Mouse (Mus musculus) intestine, embryonic 15.5 days (tissue): ENCODE results near the gene Sspn. TPM values are rescaled to one million over a fixed set of nuclear protein-coding genes. Genes with fewer than 3 reads are reported as not detected.

ENCODE experiments used
- ATAC-seq: fragments of 200-750 bp; cut with Nextera tagmentation; 2 replicates; pipeline ENCODE4 v1.8.0; 2017; ENCODE audit warnings: moderate TSS enrichment, moderate library complexity
- H3K27ac ChIP-seq: fragments of 300-500 bp; sonication (generic); 2 replicates; pipeline ENCODE4 v1.5.1; 2015; ENCODE audit warnings: mild to moderate bottlenecking, inconsistent platforms
- H3K27me3 ChIP-seq: fragments of 300-500 bp; sonication (generic); replicated peaks from 2 replicates; pipeline ENCODE4 v1.6.1; 2015; ENCODE audit warnings: inconsistent platforms
- H3K36me3 ChIP-seq: fragments of 300-500 bp; sonication (generic); 2 replicates; pipeline ENCODE4 v1.6.1; 2015; ENCODE audit warnings: inconsistent platforms
- H3K4me1 ChIP-seq: fragments of 300-500 bp; sonication (generic); replicated peaks from 2 replicates; pipeline ENCODE4 v1.6.1; 2015; ENCODE audit warnings: inconsistent platforms
- H3K4me2 ChIP-seq: fragments of 300-500 bp; sonication (generic); replicated peaks from 2 replicates; pipeline ENCODE4 v1.6.1; 2015; ENCODE audit warnings: mild to moderate bottlenecking, inconsistent platforms
- H3K4me3 ChIP-seq: fragments of 300-500 bp; sonication (generic); replicated peaks from 2 replicates; pipeline ENCODE4 v1.5.1; 2015; ENCODE audit warnings: inconsistent platforms
- H3K9ac ChIP-seq: fragments of 300-500 bp; sonication (generic); 2 replicates; pipeline ENCODE4 v1.6.1; 2015; ENCODE audit warnings: inconsistent platforms
- H3K9me3 ChIP-seq: fragments of 300-500 bp; sonication (generic); 2 replicates; pipeline ENCODE4 v1.6.1; 2016; ENCODE audit warnings: inconsistent platforms
- WGBS: fragments of 180-500 bp; shearing (Covaris S2); methylation state at CpG from one replicate; pipeline ENCODE4 v1.1.7; 2015; 5-methylcytosine and 5-hydroxymethylcytosine counted together
- polyA plus RNA-seq: library from polyadenylated mRNA; unstranded; fragments of >200 nt; fragmentation: Nextera tagmentation; extraction: Ambion mirVana; gene quantifications from 2 replicates; pipeline ENCODE4 v1.2.1, GENCODE M21; 2015

Gene Sspn
- 7.7 and 8.6 TPM in 2 replicates for polyA plus RNA-seq

DNA sequence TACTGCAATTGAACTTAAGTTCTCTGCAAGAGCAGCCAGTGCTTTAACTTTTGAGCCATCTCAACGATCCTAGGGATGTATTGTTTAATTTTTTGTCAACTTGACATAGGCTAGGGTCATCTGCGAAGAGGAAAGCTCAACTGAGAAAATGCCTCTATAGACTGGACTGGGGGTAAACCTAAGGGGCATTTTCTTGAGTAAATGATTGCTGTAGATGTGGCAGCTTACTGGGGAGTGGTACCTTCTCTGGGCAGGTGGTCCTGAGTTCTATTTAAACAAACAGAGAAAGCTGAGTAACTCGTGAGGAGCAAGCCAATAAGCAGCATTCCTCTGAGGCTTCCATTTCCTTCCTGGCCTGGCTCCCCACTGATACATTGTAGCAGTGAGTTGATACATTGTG is at the start of gene Sspn:
TSS of gene Sspn (plus strand) at position 301 of the 400 bp plus-strand sequence.
- no peak for ATAC-seq
- H3K4me3 ChIP-seq = no peak within 1 kb of the TSS
- H3K4me1 ChIP-seq = peaks cover 9% of the 10 kb centered on the region
- H3K9me3 ChIP-seq = no peaks in the 10 kb centered on the region
- H3K36me3 ChIP-seq = no peaks in the 10 kb centered on the region
- H3K9ac ChIP-seq = no peak within 1 kb of the TSS
- H3K27ac ChIP-seq = no peak within 1 kb of the TSS
- WGBS = 65% methylated on average over 3 of the region's 3 CpGs
- H3K4me2 ChIP-seq = no peak within 1 kb of the TSS
- H3K27me3 ChIP-seq = no peaks in the 10 kb centered on the region

- Histone ChIP-seq H3K4me3 (no peak overlapping the region), H3K4me1 (no peaks in the 10 kb centered on the region), H3K9me3 (no peaks in the 10 kb centered on the region), H3K27me3 (no peaks in the 10 kb centered on the region), H3K27ac (no peak overlapping the region), H3K4me2 (no peak overlapping the region), H3K36me3 (no peaks in the 10 kb centered on the region), H3K9ac (no peak overlapping the region)
- ATAC-seq = no peak
- 59% methylated on average over 1 of the region's 1 CpGs for WGBS
Observed at GRCm38 (mm10) chr6:145883010-145883409, 48.4 kb upstream of the Sspn start.

GRCm38 (mm10) chr6:145883668-145884067 is 47.8 kb upstream of the Sspn start:
- no peak overlapping the region for H3K27ac ChIP-seq
- no peaks in the 10 kb centered on the region for H3K4me1 ChIP-seq
- H3K36me3 ChIP-seq = no peaks in the 10 kb centered on the region
- ATAC-seq = no peak
- H3K9me3 ChIP-seq = no peaks in the 10 kb centered on the region
- H3K4me3 ChIP-seq = no peak overlapping the region
- no peak overlapping the region for H3K4me2 ChIP-seq
- 83% methylated on average over 4 of the region's 4 CpGs for WGBS
- H3K27me3 ChIP-seq = no peaks in the 10 kb centered on the region
- no peak overlapping the region for H3K9ac ChIP-seq

- Histone ChIP-seq H3K27ac (no peak overlapping the region), H3K4me2 (no peak overlapping the region), H3K27me3 (no peaks in the 10 kb centered on the region), H3K9ac (no peak overlapping the region), H3K4me1 (no peaks in the 10 kb centered on the region), H3K9me3 (no peaks in the 10 kb centered on the region), H3K4me3 (no peak overlapping the region), H3K36me3 (no peaks in the 10 kb centered on the region)
- ATAC-seq = no peak
- 75% methylated on average over 4 of the region's 4 CpGs for WGBS
Observed at GRCm38 (mm10) chr6:145885069-145885468, 46.4 kb upstream of the Sspn start.

GRCm38 (mm10) chr6:145886277-145886676 is 45.2 kb upstream of the Sspn start:
- no peaks in the 10 kb centered on the region for H3K4me1 ChIP-seq

DNA sequence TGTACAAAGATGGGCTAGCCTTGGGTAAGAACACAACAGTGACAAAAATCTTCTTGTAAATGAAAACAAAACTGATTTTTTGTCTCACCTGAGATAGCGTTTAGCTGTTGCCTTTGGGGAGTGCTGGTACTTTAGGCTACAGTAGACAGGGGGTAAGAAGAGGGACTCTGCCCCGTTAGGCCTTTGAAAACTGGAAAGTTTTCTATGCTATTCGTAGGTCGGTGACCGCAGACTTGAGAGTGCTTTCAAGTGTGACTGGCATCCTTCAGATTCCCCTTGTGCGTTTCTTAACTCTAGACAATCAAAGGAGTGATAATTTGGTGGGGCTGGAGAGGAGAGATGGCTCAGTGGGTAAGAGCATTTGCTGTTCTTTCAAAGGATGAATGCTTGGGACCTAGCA is 43.7 kb upstream of the Sspn start:
- Histone ChIP-seq H3K4me2 (no peak overlapping the region), H3K27ac (no peak overlapping the region), H3K9me3 (no peaks in the 10 kb centered on the region), H3K9ac (no peak overlapping the region), H3K4me3 (no peak overlapping the region), H3K4me1 (no peaks in the 10 kb centered on the region), H3K36me3 (no peaks in the 10 kb centered on the region), H3K27me3 (no peaks in the 10 kb centered on the region)
- 89% methylated on average over 6 of the region's 6 CpGs for WGBS
- ATAC-seq = no peak

More at GRCm38 (mm10) chr6:145886277-145886676, 45.2 kb upstream of the Sspn start:
- WGBS = 68% methylated on average over 8 of the region's 8 CpGs
- H3K27me3 ChIP-seq = no peaks in the 10 kb centered on the region
- H3K9ac ChIP-seq = no peak overlapping the region
- H3K36me3 ChIP-seq = no peaks in the 10 kb centered on the region
- ATAC-seq = no peak
- H3K9me3 ChIP-seq = no peaks in the 10 kb centered on the region
- no peak overlapping the region for H3K4me2 ChIP-seq
- no peak overlapping the region for H3K4me3 ChIP-seq
- no peak overlapping the region for H3K27ac ChIP-seq

DNA sequence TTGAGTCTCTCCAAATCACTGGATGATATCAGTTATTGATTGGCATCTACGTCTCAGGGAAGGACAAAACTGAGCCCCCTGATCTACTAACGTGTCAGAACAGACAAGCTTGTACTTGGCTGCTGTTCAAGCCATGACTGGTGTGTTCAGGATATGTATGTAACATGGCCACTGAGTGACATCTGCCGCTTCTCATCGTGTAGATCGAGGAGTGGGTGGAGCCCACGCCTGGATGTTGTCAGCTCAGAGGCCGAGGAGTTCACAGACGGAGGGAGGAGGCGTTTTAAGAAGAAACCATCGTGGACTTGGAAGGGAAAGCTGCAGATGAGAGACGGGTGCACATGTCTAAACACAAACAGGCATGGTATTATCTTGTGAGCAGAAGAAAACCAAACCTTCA is 39.5 kb upstream of the Sspn start:
- WGBS = 72% methylated on average over 11 of the region's 11 CpGs
- ATAC-seq = no peak
- Histone ChIP-seq H3K4me1 (no peaks in the 10 kb centered on the region), H3K9ac (no peak overlapping the region), H3K27ac (no peak overlapping the region), H3K9me3 (no peaks in the 10 kb centered on the region), H3K4me2 (no peak overlapping the region), H3K36me3 (no peaks in the 10 kb centered on the region), H3K27me3 (no peaks in the 10 kb centered on the region), H3K4me3 (no peak overlapping the region)

- no peak for ATAC-seq
- Histone ChIP-seq H3K4me2 (no peak overlapping the region), H3K9ac (no peak overlapping the region), H3K4me3 (no peak overlapping the region), H3K36me3 (no peaks in the 10 kb centered on the region), H3K27me3 (no peaks in the 10 kb centered on the region), H3K4me1 (no peaks in the 10 kb centered on the region), H3K27ac (no peak overlapping the region), H3K9me3 (no peaks in the 10 kb centered on the region)
- WGBS = 91% methylated on average over 20 of the region's 20 CpGs
Observed at GRCm38 (mm10) chr6:145892381-145893265, 38.8 kb upstream of the Sspn start.

- 81% methylated on average over 13 of the region's 13 CpGs for WGBS
- no peak overlapping the region for H3K4me3 ChIP-seq
Observed at GRCm38 (mm10) chr6:145893366-145894021, 37.9 kb upstream of the Sspn start.

DNA sequence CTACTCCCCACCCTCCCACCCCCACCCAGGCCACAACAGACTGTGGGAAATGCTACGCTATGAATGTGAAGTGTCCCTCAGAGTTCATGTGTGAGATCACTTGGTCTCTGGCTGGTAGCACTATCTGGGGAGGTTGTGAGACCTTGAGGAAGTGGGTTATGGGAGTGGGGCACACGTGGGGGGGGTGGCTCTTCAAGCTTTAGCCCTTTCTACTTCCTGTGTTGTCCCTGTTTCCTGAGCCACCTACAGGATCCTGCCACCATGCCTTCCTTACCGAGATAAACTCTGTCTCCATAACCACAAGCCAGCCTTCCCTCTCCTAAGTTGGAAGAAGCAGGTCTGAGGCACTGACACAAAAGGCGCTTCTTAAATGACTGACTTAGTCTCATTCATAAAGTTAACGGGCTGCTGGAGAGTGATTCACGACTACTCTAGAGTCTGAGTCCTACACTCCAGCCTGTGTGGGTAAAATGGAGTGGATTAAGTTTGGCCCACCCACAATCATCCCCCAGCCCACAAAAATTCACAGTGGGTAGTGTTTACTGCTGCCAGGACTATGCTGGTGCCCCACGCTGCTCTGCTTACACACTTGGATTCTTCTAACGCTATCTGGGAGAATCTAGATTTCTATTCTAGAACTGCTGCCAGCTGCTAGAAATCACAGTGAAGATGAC is 36.6 kb upstream of the Sspn start:
- no peak for ATAC-seq
- H3K27me3 ChIP-seq = no peaks in the 10 kb centered on the region
- H3K27ac ChIP-seq = no peak overlapping the region
- H3K9me3 ChIP-seq = no peaks in the 10 kb centered on the region
- H3K4me1 ChIP-seq = no peaks in the 10 kb centered on the region
- 66% methylated on average over 8 of the region's 8 CpGs for WGBS
- H3K36me3 ChIP-seq = no peaks in the 10 kb centered on the region
- H3K4me3 ChIP-seq = no peak overlapping the region
- H3K4me2 ChIP-seq = no peak overlapping the region
- H3K9ac ChIP-seq = no peak overlapping the region

More at GRCm38 (mm10) chr6:145893366-145894021, 37.9 kb upstream of the Sspn start:
- Histone ChIP-seq H3K36me3 (no peaks in the 10 kb centered on the region), H3K9ac (no peak overlapping the region), H3K27ac (no peak overlapping the region), H3K4me1 (no peaks in the 10 kb centered on the region), H3K4me2 (no peak overlapping the region), H3K9me3 (no peaks in the 10 kb centered on the region), H3K27me3 (no peaks in the 10 kb centered on the region)
- no peak for ATAC-seq

DNA sequence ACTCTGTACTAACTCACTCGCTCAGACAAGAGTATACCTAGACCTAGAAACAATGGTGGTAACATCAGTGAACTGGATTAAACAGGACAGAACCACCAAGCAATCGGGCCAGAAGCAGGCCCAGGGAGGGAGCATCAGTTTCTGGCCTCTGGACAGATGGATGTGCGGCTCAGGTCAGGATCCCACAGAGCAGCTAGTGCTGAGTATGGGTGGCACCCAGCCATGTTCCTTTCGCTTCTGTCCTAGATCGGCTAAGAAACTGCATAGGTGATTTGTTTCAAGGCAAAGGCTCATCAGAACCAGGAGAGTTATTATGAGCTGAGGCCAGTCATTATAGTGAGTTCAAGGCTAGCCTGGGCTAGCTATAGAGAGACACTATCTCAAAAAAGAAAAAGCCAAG is 27.3 kb upstream of the Sspn start:
- H3K27ac ChIP-seq = no peak overlapping the region
- no peak overlapping the region for H3K4me2 ChIP-seq
- H3K27me3 ChIP-seq = no peaks in the 10 kb centered on the region
- no peaks in the 10 kb centered on the region for H3K9me3 ChIP-seq
- no peaks in the 10 kb centered on the region for H3K36me3 ChIP-seq
- ATAC-seq = no peak
- no peak overlapping the region for H3K4me3 ChIP-seq
- no peak overlapping the region for H3K9ac ChIP-seq
- 92% methylated on average over 5 of the region's 5 CpGs for WGBS
- no peaks in the 10 kb centered on the region for H3K4me1 ChIP-seq

- Histone ChIP-seq H3K27me3 (no peaks in the 10 kb centered on the region), H3K27ac (no peak overlapping the region), H3K9ac (no peak overlapping the region), H3K4me3 (no peak overlapping the region), H3K36me3 (no peaks in the 10 kb centered on the region), H3K9me3 (no peaks in the 10 kb centered on the region), H3K4me2 (no peak overlapping the region), H3K4me1 (no peaks in the 10 kb centered on the region)
- ATAC-seq = no peak
- WGBS = 78% methylated on average over 5 of the region's 5 CpGs
Observed at GRCm38 (mm10) chr6:145904616-145905015, 26.8 kb upstream of the Sspn start.
